Mouse (Mus musculus) neural tube, embryonic 15.5 days (tissue): ENCODE data around the gene Ntn4. TPM values are rescaled to one million over a fixed set of nuclear protein-coding genes. Genes with fewer than 3 reads are reported as not detected.
A peak's percentile ranks its signal among the peaks of the same experiment; 100 is the strongest.
"Not testable (repeated sequence)": the region's sequence is repeated elsewhere in the genome, so short reads cannot be mapped to it uniquely, and the experiment has no call there.

Experiments used
- ATAC-seq: fragments of 200-750 bp; cut with Nextera tagmentation; 2 replicates; pipeline ENCODE4 v1.8.0; 2017; ENCODE audit warnings: mild to moderate bottlenecking, moderate TSS enrichment, moderate library complexity; ENCODE audit not compliant: low FRiP score
- H3K27ac ChIP-seq: fragments of 300-500 bp; sonication (generic); replicated peaks from 2 replicates; pipeline ENCODE4 v1.5.1; 2015; ENCODE audit warnings: mild to moderate bottlenecking, inconsistent platforms
- H3K27me3 ChIP-seq: fragments of 300-500 bp; sonication (generic); replicated peaks from 2 replicates; pipeline ENCODE4 v1.6.1; 2015; ENCODE audit warnings: inconsistent platforms
- H3K36me3 ChIP-seq: fragments of 300-500 bp; sonication (generic); 2 replicates; pipeline ENCODE4 v1.6.1; 2015; ENCODE audit warnings: inconsistent platforms
- H3K4me1 ChIP-seq: fragments of 300-500 bp; sonication (generic); 2 replicates; pipeline ENCODE4 v1.6.1; 2015; ENCODE audit warnings: inconsistent platforms
- H3K4me2 ChIP-seq: fragments of 300-500 bp; sonication (generic); 2 replicates; pipeline ENCODE4 v1.6.1; 2015; ENCODE audit warnings: inconsistent platforms, mild to moderate bottlenecking, moderate library complexity
- H3K4me3 ChIP-seq: fragments of 300-500 bp; sonication (generic); replicated peaks from 2 replicates; pipeline ENCODE4 v1.5.1; 2015; ENCODE audit warnings: mild to moderate bottlenecking, inconsistent platforms
- H3K9ac ChIP-seq: fragments of 300-500 bp; sonication (generic); replicated peaks from 2 replicates; pipeline ENCODE4 v1.6.1; 2015; ENCODE audit warnings: mild to moderate bottlenecking, inconsistent platforms
- H3K9me3 ChIP-seq: fragments of 300-500 bp; sonication (generic); replicated peaks from 2 replicates; pipeline ENCODE4 v1.6.1; 2016; ENCODE audit warnings: inconsistent platforms
- WGBS: fragments of 180-500 bp; shearing (Covaris S2); methylation state at CpG from one replicate; pipeline ENCODE4 v1.1.7; 2015; ENCODE audit warnings: mixed read lengths; 5-methylcytosine and 5-hydroxymethylcytosine counted together
- polyA plus RNA-seq: library from polyadenylated mRNA; unstranded; fragments of >200 nt; fragmentation: Nextera tagmentation; extraction: Ambion mirVana; gene quantifications from 2 replicates; pipeline ENCODE4 v1.2.1, GENCODE M21; 2015

Gene Ntn4
- polyA plus RNA-seq, 1 experiment from 2014 or later: 0.59 TPM

GRCm38 (mm10) chr10:93666222-93666621 lies 25.7 kb downstream of the Ntn4 start:
- Histone ChIP-seq H3K36me3 (no peaks in the 10 kb centered on the region), H3K9ac (no peak overlapping the region), H3K27me3 (no peaks in the 10 kb centered on the region), H3K4me2 (no peak overlapping the region), H3K27ac (no peak overlapping the region), H3K4me3 (no peak overlapping the region), H3K9me3 (no peaks in the 10 kb centered on the region), H3K4me1 (no peaks in the 10 kb centered on the region)
- no peak for ATAC-seq
- WGBS: 65% methylated on average over 2 of the region's 2 CpGs

GRCm38 (mm10) chr10:93666996-93667395 lies 26.5 kb downstream of the Ntn4 start:
- no peak overlapping the region for H3K27ac ChIP-seq
- no peaks in the 10 kb centered on the region for H3K4me1 ChIP-seq
- no peaks in the 10 kb centered on the region for H3K27me3 ChIP-seq
- H3K36me3 ChIP-seq: no peaks in the 10 kb centered on the region
- ATAC-seq: no peak
- WGBS: 78% methylated on average over 3 of the region's 3 CpGs
- no peaks in the 10 kb centered on the region for H3K9me3 ChIP-seq
- H3K4me2 ChIP-seq: no peak overlapping the region
- H3K4me3 ChIP-seq: no peak overlapping the region
- no peak overlapping the region for H3K9ac ChIP-seq

GRCm38 (mm10) chr10:93672646-93673479 lies 32.4 kb downstream of the Ntn4 start:
- Histone ChIP-seq H3K4me1 (no peaks in the 10 kb centered on the region), H3K27me3 (no peaks in the 10 kb centered on the region)
- 76% methylated on average over 22 of the region's 22 CpGs for WGBS

GRCm38 (mm10) chr10:93679191-93680007 lies 38.9 kb downstream of the Ntn4 start:
- Histone ChIP-seq H3K4me1 (peaks cover 11% of the 10 kb centered on the region; the same call in 1 of the 2 replicates), H3K9ac (no peak overlapping the region), H3K27ac (no peak overlapping the region), H3K36me3 (peaks cover 6% of the 10 kb centered on the region), H3K27me3 (no peaks in the 10 kb centered on the region), H3K9me3 (no peaks in the 10 kb centered on the region), H3K4me2 (peak overlapping the region; percentile 42), H3K4me3 (no peak overlapping the region)
- no peak for ATAC-seq
- WGBS: 46% methylated on average over 19 of the region's 19 CpGs

More at GRCm38 (mm10) chr10:93672646-93673479, 32.4 kb downstream of the Ntn4 start:
- no peak overlapping the region for H3K9ac ChIP-seq
- no peaks in the 10 kb centered on the region for H3K36me3 ChIP-seq
- H3K27ac ChIP-seq: no peak overlapping the region
- H3K4me2 ChIP-seq: no peak overlapping the region
- no peaks in the 10 kb centered on the region for H3K9me3 ChIP-seq
- ATAC-seq: no peak
- no peak overlapping the region for H3K4me3 ChIP-seq

- Histone ChIP-seq H3K4me3 (no peak overlapping the region), H3K27me3 (no peaks in the 10 kb centered on the region), H3K4me2 (no peak overlapping the region), H3K36me3 (peaks cover 6% of the 10 kb centered on the region), H3K27ac (no peak overlapping the region), H3K4me1 (peaks cover 11% of the 10 kb centered on the region; the same call in 1 of the 2 replicates), H3K9ac (no peak overlapping the region), H3K9me3 (no peaks in the 10 kb centered on the region)
- WGBS: 44% methylated on average over 6 of the region's 6 CpGs
- no peak for ATAC-seq
Measured at GRCm38 (mm10) chr10:93680680-93681377, 40.3 kb downstream of the Ntn4 start.

- no peak for ATAC-seq
- H3K27me3 ChIP-seq: no peaks in the 10 kb centered on the region
- peaks cover 11% of the 10 kb centered on the region; the same call in 1 of the 2 replicates for H3K4me1 ChIP-seq
- no peak overlapping the region for H3K27ac ChIP-seq
- no peak overlapping the region for H3K4me3 ChIP-seq
- H3K4me2 ChIP-seq: no peak overlapping the region
- no peaks in the 10 kb centered on the region for H3K9me3 ChIP-seq
- peaks cover 6% of the 10 kb centered on the region for H3K36me3 ChIP-seq
- WGBS: 88% methylated on average over 18 of the region's 18 CpGs
- no peak overlapping the region for H3K9ac ChIP-seq
Measured at GRCm38 (mm10) chr10:93682185-93682747, 41.8 kb downstream of the Ntn4 start.

GRCm38 (mm10) chr10:93683185-93683584 lies 42.7 kb downstream of the Ntn4 start:
- ATAC-seq: no peak

GRCm38 (mm10) chr10:93683896-93684295 lies 43.4 kb downstream of the Ntn4 start:
- no peak overlapping the region for H3K27ac ChIP-seq
- H3K9me3 ChIP-seq: no peaks in the 10 kb centered on the region
- no peak overlapping the region for H3K4me2 ChIP-seq
- no peaks in the 10 kb centered on the region for H3K27me3 ChIP-seq
- H3K9ac ChIP-seq: no peak overlapping the region
- H3K4me3 ChIP-seq: no peak overlapping the region
- 94% methylated on average over 4 of the region's 4 CpGs for WGBS
- H3K4me1 ChIP-seq: peaks cover 15% of the 10 kb centered on the region; the same call in 1 of the 2 replicates
- H3K36me3 ChIP-seq: peaks cover 6% of the 10 kb centered on the region
- no peak for ATAC-seq

More at GRCm38 (mm10) chr10:93683185-93683584, 42.7 kb downstream of the Ntn4 start:
- WGBS: 91% methylated on average over 7 of the region's 7 CpGs
- Histone ChIP-seq H3K9me3 (no peaks in the 10 kb centered on the region), H3K4me2 (no peak overlapping the region), H3K27ac (no peak overlapping the region), H3K27me3 (no peaks in the 10 kb centered on the region), H3K36me3 (peaks cover 6% of the 10 kb centered on the region), H3K4me3 (no peak overlapping the region), H3K9ac (no peak overlapping the region), H3K4me1 (peaks cover 11% of the 10 kb centered on the region; the same call in 1 of the 2 replicates)

GRCm38 (mm10) chr10:93685416-93685815 lies 44.9 kb downstream of the Ntn4 start:
- not testable (repeated sequence) for H3K4me3 ChIP-seq, H3K27me3 ChIP-seq, H3K9ac ChIP-seq, H3K4me2 ChIP-seq, H3K4me1 ChIP-seq, ATAC-seq, H3K36me3 ChIP-seq, H3K27ac ChIP-seq, H3K9me3 ChIP-seq
- 89% methylated on average over 3 of the region's 3 CpGs for WGBS

- Histone ChIP-seq H3K9ac (no peak overlapping the region), H3K36me3 (peaks cover 6% of the 10 kb centered on the region), H3K9me3 (no peaks in the 10 kb centered on the region), H3K27ac (no peak overlapping the region), H3K27me3 (no peaks in the 10 kb centered on the region), H3K4me3 (no peak overlapping the region), H3K4me1 (0 out of 2 replicates have a peak, but pooled peaks cover 4% of the 10 kb centered on the region), H3K4me2 (no peak overlapping the region)
- ATAC-seq: no peak
- 97% methylated on average over 6 of the region's 6 CpGs for WGBS
Measured at GRCm38 (mm10) chr10:93686579-93686978, 46.1 kb downstream of the Ntn4 start.

- 92% methylated on average over 3 of the region's 3 CpGs for WGBS
Measured at GRCm38 (mm10) chr10:93687781-93688180, 47.3 kb downstream of the Ntn4 start.

More at GRCm38 (mm10) chr10:93687781-93688180, 47.3 kb downstream of the Ntn4 start:
- no peaks in the 10 kb centered on the region for H3K9me3 ChIP-seq
- no peak overlapping the region for H3K4me3 ChIP-seq
- no peaks in the 10 kb centered on the region for H3K27me3 ChIP-seq
- no peak overlapping the region for H3K27ac ChIP-seq
- no peak overlapping the region for H3K9ac ChIP-seq
- no peak for ATAC-seq
- 0 out of 2 replicates have a peak, but pooled peaks cover 4% of the 10 kb centered on the region for H3K4me1 ChIP-seq
- peaks cover 6% of the 10 kb centered on the region for H3K36me3 ChIP-seq
- no peak overlapping the region for H3K4me2 ChIP-seq
